Mouse (Mus musculus): Measurements from ENCODE around the gene Rab40c.
A peak's percentile ranks its signal among the peaks of the same experiment; 100 is the strongest.

Rab40c gene

GRCm38 (mm10) chr17:25841117-25841880, 78.2 kb downstream of the Rab40c start, which contains the start of gene Gm20683:
Gene Gm20683, minus strand, starts transcription at chr17:25841763.
- no peak for DNase-seq

GRCm38 (mm10) chr17:25840519-25840918, 79.0 kb downstream of the Rab40c start:
- no peak for DNase-seq

- DNase-seq = no peak
Measured at GRCm38 (mm10) chr17:25839455-25840235, 79.9 kb downstream of the Rab40c start.

- DNase-seq = no peak
Measured at GRCm38 (mm10) chr17:25838904-25839303, 80.6 kb downstream of the Rab40c start.

- no peak for DNase-seq
Measured at GRCm38 (mm10) chr17:25837533-25837932, 82.0 kb downstream of the Rab40c start.

GRCm38 (mm10) chr17:25837076-25837410, 82.5 kb downstream of the Rab40c start, which contains the start of gene Rhbdl1:
Gene Rhbdl1, minus strand, starts transcription at chr17:25837295.
- DNase-seq = peak in 1 of 2 experiments; percentile 34

- DNase-seq = no peak
Measured at GRCm38 (mm10) chr17:25836397-25837075, 83.0 kb downstream of the Rab40c start.

GRCm38 (mm10) chr17:25835816-25836215, 83.7 kb downstream of the Rab40c start:
- DNase-seq = no peak

GRCm38 (mm10) chr17:25835301-25835700, 84.2 kb downstream of the Rab40c start:
- no peak for DNase-seq

- DNase-seq = no peak
Measured at GRCm38 (mm10) chr17:25834595-25835222, 84.8 kb downstream of the Rab40c start.

- DNase-seq = no peak
Measured at GRCm38 (mm10) chr17:25833961-25834594, 85.4 kb downstream of the Rab40c start.

- peak; percentile 64 to 71 for DNase-seq
Measured at GRCm38 (mm10) chr17:25833291-25833663, 86.2 kb downstream of the Rab40c start, which contains the start of gene Stub1. Gene Stub1, minus strand, starts transcription at chr17:25833404.

GRCm38 (mm10) chr17:25832436-25833290, 86.9 kb downstream of the Rab40c start:
- peak; percentile 98 to 99 for DNase-seq

Data from spleen, adult 18-20 months (tissue).